Mouse (Mus musculus): ENCODE measurements around the gene Arfgap3. TPM values are rescaled to one million over a fixed set of nuclear protein-coding genes. Genes with fewer than 3 reads are reported as not detected.

The Arfgap3 gene
- polyA plus RNA-seq, 2 experiments, result 10.1 to 15.3 TPM

DNA sequence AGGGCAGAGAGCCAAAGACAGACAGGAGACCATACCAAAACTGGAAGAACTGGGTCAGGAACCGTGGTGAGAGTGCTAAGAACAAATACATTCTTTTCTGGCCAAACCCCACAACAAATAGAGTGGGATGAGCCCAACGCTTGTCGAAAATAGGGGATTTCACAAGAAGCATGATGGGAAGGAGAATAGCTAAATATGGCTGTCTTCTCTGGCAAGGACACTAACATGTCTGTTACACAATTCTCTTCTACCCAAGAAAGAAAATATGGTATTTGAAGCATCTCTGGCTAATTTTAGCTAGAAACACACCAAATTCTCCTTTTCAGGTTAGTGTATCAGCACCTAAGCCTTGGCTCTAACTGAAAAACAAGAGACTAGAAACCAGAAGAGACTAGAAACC, 10.1 kb upstream of the Arfgap3 start:
- H3K27ac ChIP-seq, result no peak overlapping the region
- TF ChIP-seq EP300 (IDR thresholded peaks at IDR 0.05; ENCODE audit: low read depth) (no peak), CTCF (IDR thresholded peaks at IDR 0.05; ENCODE audit: low read depth) (no peak)
- no peak overlapping the region for H3K4me2 ChIP-seq (ENCODE audit: low read depth)
- WGBS (ENCODE audit: insufficient replicate concordance), result 69% methylated on average over 3 of the region's 3 CpGs
- H3K36me3 ChIP-seq (replicated peaks; ENCODE audit: control insufficient read depth, insufficient read depth, low read depth), result no peaks in the 10 kb centered on the region
- H3K9me3 ChIP-seq (ENCODE audit: control insufficient read depth, low read length), result no peaks in the 10 kb centered on the region
- no peak overlapping the region for H3K4me3 ChIP-seq (ENCODE audit: insufficient read depth in 1 of 2, low read depth in 2 of 2, low read length in 2 of 2)
- H3K4me1 ChIP-seq (replicated peaks; ENCODE audit: control insufficient read depth in 2 of 2, insufficient read depth in 2 of 2, low read length in 1 of 2), result peaks cover 12 to 22% of the 10 kb centered on the region in 2 experiments
- ATAC-seq (ENCODE audit: insufficient read depth) (no peak), DNase-seq (ENCODE audit: low read depth in 3 of 3, low spot score in 3 of 3) (no peak)
- no peak overlapping the region for H3K9ac ChIP-seq (replicated peaks)
- H3K27me3 ChIP-seq (ENCODE audit: control insufficient read depth, insufficient read depth, low read length), result no peaks in the 10 kb centered on the region

DNA sequence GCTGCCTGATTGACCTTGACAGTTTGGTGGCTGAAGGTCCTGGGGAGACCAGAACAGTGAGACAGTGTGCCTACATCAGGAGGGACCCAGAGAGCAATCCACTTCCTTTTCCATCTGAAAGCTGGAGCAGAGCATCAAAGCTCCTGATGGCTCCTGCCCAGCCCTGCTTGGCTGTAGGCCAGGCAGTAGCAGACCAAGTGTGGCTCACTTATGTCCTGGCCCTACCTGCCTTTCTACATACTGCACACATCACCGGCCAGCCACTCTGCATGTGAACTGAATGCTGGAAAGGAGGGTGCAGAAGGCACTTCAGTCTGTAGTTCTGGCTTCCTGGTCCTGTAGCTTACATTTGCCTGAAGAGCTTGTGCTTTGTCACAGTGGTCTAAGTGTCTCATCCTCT, 8.4 kb upstream of the Arfgap3 start:
- Histone ChIP-seq H3K4me3 (ENCODE audit: insufficient read depth in 1 of 2, low read depth in 2 of 2, low read length in 2 of 2) (no peak overlapping the region), H3K27ac (no peak overlapping the region), H3K27me3 (ENCODE audit: control insufficient read depth, insufficient read depth, low read length) (no peaks in the 10 kb centered on the region), H3K4me2 (ENCODE audit: low read depth) (no peak overlapping the region), H3K4me1 (replicated peaks; ENCODE audit: control insufficient read depth in 2 of 2, insufficient read depth in 2 of 2, low read length in 1 of 2) (peaks cover 0 to 7% of the 10 kb centered on the region in 2 experiments; a peak in 3 of 4 replicates), H3K9me3 (ENCODE audit: control insufficient read depth, low read length) (no peaks in the 10 kb centered on the region), H3K9ac (replicated peaks) (no peak overlapping the region), H3K36me3 (replicated peaks; ENCODE audit: control insufficient read depth, insufficient read depth, low read depth) (no peaks in the 10 kb centered on the region)
- TF ChIP-seq EP300 (IDR thresholded peaks at IDR 0.05; ENCODE audit: low read depth) (no peak), CTCF (IDR thresholded peaks at IDR 0.05; ENCODE audit: low read depth) (no peak)
- 86% methylated on average over 1 of the region's 1 CpGs for WGBS (ENCODE audit: insufficient replicate concordance)
- ATAC-seq (ENCODE audit: insufficient read depth) (no peak), DNase-seq (ENCODE audit: low read depth in 3 of 3, low spot score in 3 of 3) (no peak)

DNA sequence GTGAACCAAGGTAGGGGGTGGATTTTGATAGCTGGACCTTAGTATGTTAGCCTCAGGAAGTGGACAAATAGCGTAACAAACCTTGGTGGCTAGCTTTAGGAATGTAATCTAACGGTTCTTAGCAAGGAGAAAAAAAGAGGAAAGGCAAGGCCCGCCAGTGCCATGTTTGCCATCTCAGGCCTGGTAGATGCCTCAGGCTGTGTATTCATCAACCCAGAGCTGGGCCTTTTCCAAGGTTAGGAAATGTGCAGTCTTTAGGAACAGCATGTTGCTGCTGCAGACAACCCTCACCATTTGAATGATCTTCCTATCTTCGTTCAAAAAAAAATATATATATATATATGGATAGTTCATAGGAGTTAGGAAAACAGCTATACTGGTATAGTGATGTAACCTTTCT, 1.5 kb upstream of the Arfgap3 start:
- Histone ChIP-seq H3K27ac (no peak overlapping the region), H3K27me3 (ENCODE audit: control insufficient read depth, insufficient read depth, low read length) (no peaks in the 10 kb centered on the region), H3K4me2 (ENCODE audit: low read depth) (no peak overlapping the region), H3K36me3 (replicated peaks; ENCODE audit: control insufficient read depth, insufficient read depth, low read depth) (no peaks in the 10 kb centered on the region; the same call in 1 of the 2 replicates), H3K9ac (replicated peaks) (no peak overlapping the region), H3K4me3 (ENCODE audit: insufficient read depth in 1 of 2, low read depth in 2 of 2, low read length in 2 of 2) (no peak overlapping the region), H3K9me3 (ENCODE audit: control insufficient read depth, low read length) (no peaks in the 10 kb centered on the region), H3K4me1 (replicated peaks; ENCODE audit: control insufficient read depth in 2 of 2, insufficient read depth in 2 of 2, low read length in 1 of 2) (peaks cover 15 to 17% of the 10 kb centered on the region in 2 experiments)
- TF ChIP-seq EP300 (IDR thresholded peaks at IDR 0.05; ENCODE audit: low read depth) (no peak), CTCF (IDR thresholded peaks at IDR 0.05; ENCODE audit: low read depth) (no peak)
- 81% methylated on average over 4 of the region's 4 CpGs for WGBS (ENCODE audit: insufficient replicate concordance)
- ATAC-seq (ENCODE audit: insufficient read depth) (no peak), DNase-seq (ENCODE audit: low read depth in 3 of 3, low spot score in 3 of 3) (no peak)

DNA sequence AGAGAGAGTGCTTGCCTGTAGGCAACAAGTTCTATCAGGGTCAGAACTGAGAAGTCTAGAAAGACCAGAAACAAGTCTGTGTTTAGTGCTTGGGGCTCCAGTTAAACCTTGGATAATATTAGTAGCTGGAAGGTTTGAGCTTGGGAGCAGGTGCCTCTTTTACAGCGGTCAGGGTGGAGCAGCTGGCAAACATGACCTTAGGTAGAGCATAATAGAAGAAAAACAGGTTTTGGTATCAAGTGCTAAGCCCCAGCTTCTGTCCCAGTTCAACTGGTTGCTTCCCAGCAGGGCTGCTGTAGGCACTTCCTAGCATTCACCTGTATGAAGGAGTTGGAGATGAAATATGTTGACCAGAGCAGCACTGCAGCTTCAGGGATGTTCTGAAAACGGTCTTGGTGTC, 812 bp upstream of the Arfgap3 start:
- Histone ChIP-seq H3K4me1 (replicated peaks; ENCODE audit: control insufficient read depth in 2 of 2, insufficient read depth in 2 of 2, low read length in 1 of 2) (peaks cover 15 to 17% of the 10 kb centered on the region in 2 experiments), H3K36me3 (replicated peaks; ENCODE audit: control insufficient read depth, insufficient read depth, low read depth) (no peaks in the 10 kb centered on the region; the same call in 1 of the 2 replicates), H3K27me3 (ENCODE audit: control insufficient read depth, insufficient read depth, low read length) (no peaks in the 10 kb centered on the region), H3K9me3 (ENCODE audit: control insufficient read depth, low read length) (no peaks in the 10 kb centered on the region), H3K27ac (peak overlapping the region; percentile 52; the same call in 1 of the 2 replicates), H3K4me2 (ENCODE audit: low read depth) (peak overlapping the region; percentile 88), H3K9ac (replicated peaks) (peak overlapping the region; percentile 60), H3K4me3 (ENCODE audit: insufficient read depth in 1 of 2, low read depth in 2 of 2, low read length in 2 of 2) (no peak overlapping the region; a peak in 1 of 4 replicates)
- TF ChIP-seq CTCF (IDR thresholded peaks at IDR 0.05; ENCODE audit: low read depth) (no peak), EP300 (IDR thresholded peaks at IDR 0.05; ENCODE audit: low read depth) (no peak)
- DNase-seq (ENCODE audit: low read depth in 3 of 3, low spot score in 3 of 3), result no peak
- 66% methylated on average over 2 of the region's 2 CpGs for WGBS (ENCODE audit: insufficient replicate concordance)
- ATAC-seq (ENCODE audit: insufficient read depth), result no peak

DNA sequence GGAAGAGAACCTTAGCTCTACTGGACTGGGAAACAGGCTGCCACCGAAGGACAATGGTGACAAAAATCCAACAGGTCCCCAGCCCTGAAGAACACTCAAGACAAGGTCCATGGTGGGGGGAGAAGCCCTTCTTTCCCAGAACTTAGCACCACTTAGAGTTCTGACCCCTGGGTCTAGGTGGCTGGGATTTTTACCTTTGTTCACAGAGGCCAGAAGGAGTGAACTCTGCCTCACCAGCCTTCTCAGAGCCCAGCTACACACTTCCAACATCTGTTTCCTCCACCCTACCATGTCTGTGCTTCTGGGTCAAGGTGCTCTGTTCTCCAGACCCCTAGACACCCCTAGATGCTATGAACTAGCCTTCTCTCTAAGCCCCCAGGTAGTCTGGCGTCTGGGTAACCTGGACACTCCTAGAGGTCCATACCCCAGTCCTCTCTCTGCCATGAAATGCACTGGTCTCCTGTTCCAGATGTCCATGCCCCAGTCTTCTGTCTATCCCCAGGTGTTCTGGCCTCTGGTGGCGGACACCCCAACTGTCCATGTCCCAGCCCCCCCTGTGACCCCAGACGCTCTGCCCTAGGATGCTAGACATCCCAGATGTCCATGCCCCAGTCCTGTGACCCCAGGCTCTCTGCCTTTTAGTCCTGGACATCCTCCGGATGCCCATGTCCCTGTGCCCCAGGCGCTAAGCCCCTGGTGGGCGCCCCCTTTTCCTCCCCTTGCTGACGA, 658 bp downstream of the Arfgap3 start:
- no peak for TF ChIP-seq EP300 (IDR thresholded peaks at IDR 0.05; ENCODE audit: low read depth)
- TF ChIP-seq CTCF (IDR thresholded peaks at IDR 0.05; ENCODE audit: low read depth), result no peak
- Histone ChIP-seq H3K36me3 (replicated peaks; ENCODE audit: control insufficient read depth, insufficient read depth, low read depth) (no peaks in the 10 kb centered on the region; the same call in 1 of the 2 replicates), H3K9ac (replicated peaks) (peak overlapping the region; percentile 79), H3K9me3 (ENCODE audit: control insufficient read depth, low read length) (no peaks in the 10 kb centered on the region), H3K4me2 (ENCODE audit: low read depth) (peak overlapping the region; percentile 88), H3K27ac (peak overlapping the region; percentile 27), H3K27me3 (ENCODE audit: control insufficient read depth, insufficient read depth, low read length) (no peaks in the 10 kb centered on the region), H3K4me3 (ENCODE audit: insufficient read depth in 1 of 2, low read depth in 2 of 2, low read length in 2 of 2) (peak overlapping the region; percentile 71 to 82), H3K4me1 (replicated peaks; ENCODE audit: control insufficient read depth in 2 of 2, insufficient read depth in 2 of 2, low read length in 1 of 2) (peaks cover 23 to 30% of the 10 kb centered on the region in 2 experiments)
- ATAC-seq (ENCODE audit: insufficient read depth) (peak; percentile 10; the same call in 1 of the 2 replicates), DNase-seq (ENCODE audit: low read depth in 3 of 3, low spot score in 3 of 3) (no peak)
- 16% methylated on average over 8 of the region's 8 CpGs for WGBS (ENCODE audit: insufficient replicate concordance)

Measured in liver, embryonic 14.5 days (tissue).